Mouse (Mus musculus): ENCODE measurements around the gene Galk2. TPM values are rescaled to one million over a fixed set of nuclear protein-coding genes. Genes with fewer than 3 reads are reported as not detected.

The Galk2 gene
- polyA plus RNA-seq, 1 experiment = 10.6 TPM

DNA sequence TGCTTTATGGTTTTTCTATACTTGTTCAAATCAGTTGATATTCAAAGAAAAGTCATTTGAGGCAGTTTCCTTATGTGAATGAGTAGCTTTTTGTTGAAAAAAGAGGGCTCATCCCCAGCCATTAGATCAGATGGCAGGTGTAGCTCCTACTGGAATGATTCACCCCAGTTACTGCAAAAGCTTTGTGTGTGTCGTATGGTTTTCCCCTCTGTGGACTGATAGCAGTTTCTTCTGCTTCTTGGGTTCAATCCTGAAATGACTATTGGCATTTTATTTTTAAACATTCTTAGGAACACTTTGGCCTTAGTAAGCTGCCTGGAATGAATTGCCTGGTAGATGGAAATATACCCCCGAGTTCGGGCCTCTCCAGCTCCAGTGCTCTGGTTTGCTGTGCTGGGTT is 37.4 kb downstream of the Galk2 start:
- Histone ChIP-seq H3K36me3 (ENCODE audit: control insufficient read depth, insufficient read depth, low read length) (no peaks in the 10 kb centered on the region), H3K4me3 (ENCODE audit: control insufficient read depth, low read depth, low read length) (no peak overlapping the region), H3K27ac (ENCODE audit: control insufficient read depth, insufficient read depth, low read depth, low read length) (no peak overlapping the region), H3K4me1 (ENCODE audit: control insufficient read depth, insufficient read depth, low read length) (no peaks in the 10 kb centered on the region), H3K27me3 (ENCODE audit: control insufficient read depth, insufficient read depth, low read length) (no peaks in the 10 kb centered on the region)
- TF ChIP-seq CTCF (IDR thresholded peaks at IDR 0.05; ENCODE audit: control insufficient read depth, insufficient read depth, insufficient replicate concordance, low read depth, low read length) (no peak), POLR2A (IDR thresholded peaks at IDR 0.05; ENCODE audit: control insufficient read depth, low read depth, low read length) (no peak)

DNA sequence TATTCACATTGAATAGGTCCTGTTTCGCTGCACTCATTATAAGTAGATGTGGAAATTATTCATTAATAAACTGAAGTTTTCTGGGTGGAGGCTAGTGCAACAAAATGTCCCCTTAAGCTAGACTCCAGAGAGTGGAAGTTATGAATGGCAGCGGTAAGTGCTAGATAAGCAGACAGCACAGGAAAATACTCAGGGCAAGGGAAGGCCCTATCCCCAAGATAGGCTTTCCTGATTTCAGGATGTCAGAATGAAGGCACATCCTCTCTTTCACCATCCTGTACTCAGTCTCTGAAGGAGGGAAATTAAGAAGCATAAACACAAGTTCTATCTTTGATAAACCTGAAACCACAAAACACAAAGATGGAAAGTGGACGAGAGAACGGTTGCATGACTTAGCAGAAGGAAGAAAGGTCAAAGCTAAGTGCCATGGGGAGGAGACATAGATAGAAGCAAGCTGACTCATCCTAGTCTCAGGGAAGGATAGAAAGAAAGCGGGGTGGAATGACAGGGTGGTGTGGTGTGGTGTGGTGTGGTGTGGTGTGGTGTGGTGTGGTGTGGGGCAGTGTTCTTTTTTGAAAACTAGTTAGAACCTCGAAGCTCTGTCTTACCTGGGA is 42.0 kb downstream of the Galk2 start:
- Histone ChIP-seq H3K27ac (ENCODE audit: control insufficient read depth, insufficient read depth, low read depth, low read length) (no peak overlapping the region), H3K4me3 (ENCODE audit: control insufficient read depth, low read depth, low read length) (no peak overlapping the region), H3K27me3 (ENCODE audit: control insufficient read depth, insufficient read depth, low read length) (no peaks in the 10 kb centered on the region), H3K4me1 (ENCODE audit: control insufficient read depth, insufficient read depth, low read length) (no peaks in the 10 kb centered on the region), H3K36me3 (ENCODE audit: control insufficient read depth, insufficient read depth, low read length) (no peaks in the 10 kb centered on the region)
- TF ChIP-seq CTCF (IDR thresholded peaks at IDR 0.05; ENCODE audit: control insufficient read depth, insufficient read depth, insufficient replicate concordance, low read depth, low read length) (no peak), POLR2A (IDR thresholded peaks at IDR 0.05; ENCODE audit: control insufficient read depth, low read depth, low read length) (no peak)

DNA sequence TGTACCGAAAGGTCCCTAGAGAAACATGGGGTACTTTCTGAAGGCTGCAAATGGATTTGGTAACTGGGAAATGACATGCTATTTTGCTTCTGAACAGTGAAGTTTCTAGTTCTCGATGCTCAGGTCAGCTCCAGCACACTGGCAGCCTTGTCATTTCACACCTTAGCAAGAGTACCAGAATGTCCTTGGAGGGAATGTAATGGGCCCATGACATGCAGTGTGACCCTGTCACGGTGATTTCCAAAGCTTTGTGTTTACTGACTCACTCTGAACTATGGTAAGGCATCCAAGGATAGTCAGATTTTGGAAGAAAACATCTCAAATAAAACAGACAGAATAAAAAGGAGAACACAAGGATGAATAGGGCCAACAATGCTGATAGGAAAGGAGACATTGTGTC is 42.5 kb downstream of the Galk2 start:
- no peaks in the 10 kb centered on the region for H3K27me3 ChIP-seq (ENCODE audit: control insufficient read depth, insufficient read depth, low read length)
- no peaks in the 10 kb centered on the region for H3K4me1 ChIP-seq (ENCODE audit: control insufficient read depth, insufficient read depth, low read length)
- H3K36me3 ChIP-seq (ENCODE audit: control insufficient read depth, insufficient read depth, low read length) = no peaks in the 10 kb centered on the region
- TF ChIP-seq CTCF (IDR thresholded peaks at IDR 0.05; ENCODE audit: control insufficient read depth, insufficient read depth, insufficient replicate concordance, low read depth, low read length) = no peak
- TF ChIP-seq POLR2A (IDR thresholded peaks at IDR 0.05; ENCODE audit: control insufficient read depth, low read depth, low read length) = no peak
- no peak overlapping the region for H3K4me3 ChIP-seq (ENCODE audit: control insufficient read depth, low read depth, low read length)
- no peak overlapping the region for H3K27ac ChIP-seq (ENCODE audit: control insufficient read depth, insufficient read depth, low read depth, low read length)

DNA sequence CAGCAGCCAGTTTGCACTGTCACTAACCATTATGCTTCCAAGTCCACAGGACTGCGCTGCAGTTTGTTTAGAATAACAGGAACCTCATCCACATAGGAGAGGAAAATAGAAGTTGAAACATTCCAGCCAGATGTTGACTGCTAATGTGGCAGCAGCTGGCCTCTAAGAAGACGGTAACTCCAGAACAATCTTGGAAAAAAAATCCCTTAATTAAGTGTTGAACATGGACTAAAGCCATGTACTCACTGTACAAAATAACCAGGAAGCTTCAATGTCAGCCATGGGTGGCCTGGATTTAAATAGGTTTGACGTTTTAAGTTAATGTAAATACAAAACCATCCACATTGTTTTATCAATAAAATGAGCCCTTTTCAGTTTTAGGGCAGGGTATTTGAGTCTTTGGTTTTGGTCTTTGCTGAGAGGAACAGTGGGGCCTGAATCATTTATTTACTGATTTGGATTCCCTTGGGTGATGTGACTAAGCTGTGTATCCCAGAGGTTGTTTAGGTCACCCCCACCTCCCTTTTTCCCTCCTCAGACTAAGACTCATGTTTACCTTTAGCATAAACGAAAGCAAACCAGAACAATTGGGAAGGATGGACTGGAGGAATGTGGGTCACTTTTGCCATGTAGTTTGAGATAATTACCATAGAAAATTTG is 47.6 kb downstream of the Galk2 start:
- Histone ChIP-seq H3K27me3 (ENCODE audit: control insufficient read depth, insufficient read depth, low read length) (no peaks in the 10 kb centered on the region), H3K4me1 (ENCODE audit: control insufficient read depth, insufficient read depth, low read length) (no peaks in the 10 kb centered on the region), H3K4me3 (ENCODE audit: control insufficient read depth, low read depth, low read length) (no peak overlapping the region), H3K36me3 (ENCODE audit: control insufficient read depth, insufficient read depth, low read length) (no peaks in the 10 kb centered on the region), H3K27ac (ENCODE audit: control insufficient read depth, insufficient read depth, low read depth, low read length) (no peak overlapping the region)
- TF ChIP-seq CTCF (IDR thresholded peaks at IDR 0.05; ENCODE audit: control insufficient read depth, insufficient read depth, insufficient replicate concordance, low read depth, low read length) (no peak), POLR2A (IDR thresholded peaks at IDR 0.05; ENCODE audit: control insufficient read depth, low read depth, low read length) (no peak)

DNA sequence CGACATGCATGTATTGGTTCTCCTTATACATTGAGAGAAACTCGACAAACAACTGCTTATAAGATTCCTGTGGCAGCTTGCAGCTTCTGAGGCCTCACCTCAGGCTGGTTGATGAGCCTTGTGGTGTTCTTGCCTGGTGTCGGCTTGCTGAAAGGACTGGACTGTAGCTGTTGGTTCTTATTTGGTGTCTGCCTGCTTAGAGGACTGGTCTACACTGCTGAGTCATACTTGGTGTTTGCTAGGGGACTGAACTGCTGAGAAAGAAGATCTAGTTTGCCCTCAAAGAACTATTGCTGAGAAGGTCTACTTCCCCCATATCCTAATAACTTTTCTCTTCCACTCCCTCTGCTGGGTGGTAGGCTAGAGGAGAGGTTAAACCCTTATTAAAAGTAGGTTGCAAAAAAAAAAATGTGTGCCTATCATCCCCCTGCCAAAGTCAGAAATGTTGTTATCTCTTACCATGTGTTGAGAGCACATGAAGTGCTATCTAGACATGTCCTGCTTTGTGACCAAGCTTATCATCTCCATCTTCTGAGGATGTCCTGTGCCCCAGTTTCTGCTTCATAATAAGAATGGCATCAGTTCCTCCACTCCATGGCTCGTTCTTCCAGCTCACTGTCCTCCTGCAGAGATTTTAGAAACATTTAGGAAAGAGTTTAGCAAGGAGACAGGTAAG is 48.8 kb downstream of the Galk2 start:
- H3K27me3 ChIP-seq (ENCODE audit: control insufficient read depth, insufficient read depth, low read length) = no peaks in the 10 kb centered on the region
- no peaks in the 10 kb centered on the region for H3K4me1 ChIP-seq (ENCODE audit: control insufficient read depth, insufficient read depth, low read length)
- no peak overlapping the region for H3K27ac ChIP-seq (ENCODE audit: control insufficient read depth, insufficient read depth, low read depth, low read length)
- no peak for TF ChIP-seq POLR2A (IDR thresholded peaks at IDR 0.05; ENCODE audit: control insufficient read depth, low read depth, low read length)
- TF ChIP-seq CTCF (IDR thresholded peaks at IDR 0.05; ENCODE audit: control insufficient read depth, insufficient read depth, insufficient replicate concordance, low read depth, low read length) = no peak
- H3K36me3 ChIP-seq (ENCODE audit: control insufficient read depth, insufficient read depth, low read length) = no peaks in the 10 kb centered on the region
- no peak overlapping the region for H3K4me3 ChIP-seq (ENCODE audit: control insufficient read depth, low read depth, low read length)

DNA sequence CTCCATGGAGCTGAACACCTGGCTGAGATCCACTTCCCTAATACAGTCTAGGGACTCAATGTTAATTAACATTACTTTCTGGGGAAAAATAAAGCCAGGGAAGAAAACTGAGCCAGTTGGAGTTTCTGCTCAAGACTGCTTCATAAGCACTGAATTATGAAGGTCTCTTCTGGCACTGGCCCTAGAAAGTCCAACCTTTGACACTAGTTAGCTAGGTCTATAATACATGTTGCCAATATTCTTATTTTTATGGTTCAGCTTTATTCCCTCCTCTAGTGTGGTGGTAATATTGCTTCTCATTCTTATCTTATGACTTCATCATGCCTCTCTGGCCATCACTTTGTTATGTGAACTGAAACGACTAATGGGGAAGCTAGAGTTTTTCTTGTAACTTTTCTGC is 55.3 kb downstream of the Galk2 start:
- no peak for TF ChIP-seq CTCF (IDR thresholded peaks at IDR 0.05; ENCODE audit: control insufficient read depth, insufficient read depth, insufficient replicate concordance, low read depth, low read length)
- no peak for TF ChIP-seq POLR2A (IDR thresholded peaks at IDR 0.05; ENCODE audit: control insufficient read depth, low read depth, low read length)
- Histone ChIP-seq H3K27ac (ENCODE audit: control insufficient read depth, insufficient read depth, low read depth, low read length) (no peak overlapping the region; the same call in 1 of the 2 replicates), H3K4me1 (ENCODE audit: control insufficient read depth, insufficient read depth, low read length) (no peaks in the 10 kb centered on the region), H3K4me3 (ENCODE audit: control insufficient read depth, low read depth, low read length) (no peak overlapping the region), H3K36me3 (ENCODE audit: control insufficient read depth, insufficient read depth, low read length) (no peaks in the 10 kb centered on the region), H3K27me3 (ENCODE audit: control insufficient read depth, insufficient read depth, low read length) (no peaks in the 10 kb centered on the region)

DNA sequence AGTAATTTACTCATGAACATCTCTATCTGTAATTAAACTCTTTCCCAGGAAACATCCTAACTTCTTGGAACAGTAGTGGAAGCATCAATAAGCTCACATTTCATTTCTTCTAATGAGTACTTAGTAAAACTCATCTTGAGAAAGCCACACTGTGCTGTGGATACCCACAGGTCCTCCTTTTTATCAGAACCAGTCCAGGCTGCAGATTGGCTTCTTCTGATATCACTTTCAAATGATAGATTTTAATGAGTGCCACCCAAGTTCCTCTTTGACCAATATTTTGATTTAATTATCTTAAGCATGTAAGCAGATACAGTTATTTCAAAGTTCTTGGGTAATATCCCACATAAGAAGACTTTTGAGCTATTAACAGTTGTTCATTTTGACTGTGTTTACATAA is 55.8 kb downstream of the Galk2 start:
- H3K4me1 ChIP-seq (ENCODE audit: control insufficient read depth, insufficient read depth, low read length) = no peaks in the 10 kb centered on the region
- no peak overlapping the region for H3K27ac ChIP-seq (ENCODE audit: control insufficient read depth, insufficient read depth, low read depth, low read length)
- no peaks in the 10 kb centered on the region for H3K27me3 ChIP-seq (ENCODE audit: control insufficient read depth, insufficient read depth, low read length)
- TF ChIP-seq POLR2A (IDR thresholded peaks at IDR 0.05; ENCODE audit: control insufficient read depth, low read depth, low read length) (no peak), CTCF (IDR thresholded peaks at IDR 0.05; ENCODE audit: control insufficient read depth, insufficient read depth, insufficient replicate concordance, low read depth, low read length) (no peak)
- H3K4me3 ChIP-seq (ENCODE audit: control insufficient read depth, low read depth, low read length) = no peak overlapping the region
- H3K36me3 ChIP-seq (ENCODE audit: control insufficient read depth, insufficient read depth, low read length) = no peaks in the 10 kb centered on the region
